Mouse (Mus musculus): ENCODE data around the gene Mas1. TPM values are rescaled to one million over a fixed set of nuclear protein-coding genes. Genes with fewer than 3 reads are reported as not detected.

Mas1 gene
- total RNA-seq, 1 experiment from 2014 or later: not detected

DNA sequence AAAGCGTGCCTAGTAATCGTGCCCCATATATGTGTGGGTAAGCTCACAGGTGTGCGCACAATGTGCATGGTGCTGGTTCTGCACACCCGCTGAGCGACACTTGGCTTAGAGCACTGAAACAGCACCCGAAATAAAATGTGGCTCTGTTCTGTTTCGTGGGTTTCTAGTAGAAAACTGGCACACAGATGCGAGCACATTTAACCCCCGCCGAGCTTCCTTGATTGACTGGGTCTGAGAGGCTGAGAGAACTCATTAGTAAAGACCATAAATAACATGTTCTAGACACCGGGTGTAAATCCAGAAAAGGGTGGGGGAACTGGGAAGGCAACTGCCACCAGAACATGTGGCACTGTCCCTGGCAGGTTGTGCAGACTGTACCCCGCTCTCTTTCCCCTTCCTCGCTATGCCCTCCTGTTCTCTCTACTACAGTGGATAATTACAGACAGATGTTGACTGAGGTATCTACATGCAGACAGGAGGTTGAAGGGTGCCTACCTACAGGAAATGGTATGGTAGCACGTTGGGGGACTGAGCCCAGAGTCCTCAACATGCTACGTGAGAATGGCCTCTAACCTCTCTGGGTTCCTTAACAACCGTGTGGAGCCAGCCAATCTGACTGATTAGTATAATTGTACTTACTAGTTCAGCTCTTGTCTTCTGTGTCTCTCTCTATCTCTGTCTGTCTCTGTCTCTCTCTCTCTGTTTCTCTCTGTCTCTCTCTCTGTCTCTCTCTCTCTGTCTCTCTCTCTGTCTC, 4.5 kb upstream of the Mas1 start:
- DNase-seq: no peak

DNA sequence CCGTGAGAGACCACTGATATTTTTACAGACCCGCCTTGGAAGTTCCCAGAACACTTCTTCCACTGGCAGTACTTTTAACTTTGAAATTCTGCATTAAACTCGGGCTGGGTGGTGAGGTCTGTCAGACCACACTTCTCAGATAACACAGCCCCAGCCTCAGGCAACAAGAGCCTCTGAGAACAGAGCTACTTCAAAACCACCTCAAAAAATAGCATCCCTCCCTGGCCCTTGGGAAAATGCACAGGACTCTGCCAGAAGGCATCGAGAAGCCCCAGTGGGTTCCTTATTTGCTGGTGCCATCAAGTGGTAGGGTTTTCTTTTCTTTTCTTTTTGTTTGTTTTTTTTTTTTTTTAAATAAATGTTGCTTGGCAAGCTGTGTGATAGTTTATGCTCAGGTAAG, 697 bp upstream of the Mas1 start:
- DNase-seq: no peak

DNA sequence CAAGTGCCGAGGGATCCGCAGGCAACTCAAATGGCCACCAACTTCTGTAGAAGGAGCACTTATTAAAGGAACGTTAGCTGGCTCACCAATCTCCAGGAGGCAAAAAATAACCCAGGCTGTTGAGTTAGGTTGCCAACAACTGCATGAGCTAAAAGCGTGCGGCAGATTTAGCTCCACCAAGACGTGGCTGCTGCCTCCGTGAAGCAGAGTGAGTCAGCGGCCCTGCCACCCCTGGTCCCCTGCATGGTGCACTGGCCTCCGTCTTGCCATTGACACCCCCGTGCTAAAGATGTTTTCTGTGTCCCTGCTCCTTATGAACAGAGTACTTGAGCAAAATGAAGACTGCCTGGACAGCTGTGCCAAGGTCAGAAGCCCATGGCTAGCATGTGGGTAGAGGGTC, 1.1 kb downstream of the Mas1 start:
- DNase-seq: no peak

DNA sequence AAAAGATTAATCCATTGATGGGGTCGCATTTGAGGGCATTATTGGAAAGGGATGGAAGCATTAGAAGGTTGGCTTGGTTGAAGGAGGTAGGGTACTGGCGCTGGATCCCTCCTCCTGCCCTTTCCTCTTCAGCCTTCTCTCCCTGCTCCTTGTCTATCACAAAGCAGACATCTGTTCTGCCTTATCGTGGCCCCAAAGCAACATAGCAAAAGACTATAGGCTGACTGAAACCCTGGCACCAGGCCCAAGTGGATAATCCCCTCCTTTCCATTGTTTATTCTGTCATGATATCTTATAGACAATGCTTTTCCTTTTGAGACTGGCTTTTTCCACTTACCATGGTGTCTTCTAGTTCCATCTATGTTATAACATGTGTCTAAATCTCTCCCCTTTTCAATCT, 2.5 kb downstream of the Mas1 start:
- DNase-seq: no peak

DNA sequence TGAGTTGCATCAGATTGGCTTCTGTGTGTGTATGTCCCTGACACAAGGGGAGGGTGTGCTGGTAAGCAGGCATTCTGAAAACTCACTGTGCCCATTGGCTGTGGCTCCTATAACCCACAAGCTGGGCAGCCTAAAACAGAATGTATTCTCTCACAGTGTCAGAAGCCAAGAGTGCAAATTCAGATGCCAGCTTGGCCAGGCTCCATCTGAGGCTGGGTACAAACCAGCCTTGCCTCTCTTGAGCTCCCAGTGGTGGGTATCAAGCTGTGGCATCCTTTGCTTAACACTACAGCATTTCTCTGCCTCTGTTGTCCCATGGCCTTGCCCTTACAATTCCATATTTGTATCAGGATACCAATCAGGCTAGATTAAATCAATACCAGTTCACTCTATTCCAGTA, 3.8 kb downstream of the Mas1 start:
- no peak for DNase-seq

DNA sequence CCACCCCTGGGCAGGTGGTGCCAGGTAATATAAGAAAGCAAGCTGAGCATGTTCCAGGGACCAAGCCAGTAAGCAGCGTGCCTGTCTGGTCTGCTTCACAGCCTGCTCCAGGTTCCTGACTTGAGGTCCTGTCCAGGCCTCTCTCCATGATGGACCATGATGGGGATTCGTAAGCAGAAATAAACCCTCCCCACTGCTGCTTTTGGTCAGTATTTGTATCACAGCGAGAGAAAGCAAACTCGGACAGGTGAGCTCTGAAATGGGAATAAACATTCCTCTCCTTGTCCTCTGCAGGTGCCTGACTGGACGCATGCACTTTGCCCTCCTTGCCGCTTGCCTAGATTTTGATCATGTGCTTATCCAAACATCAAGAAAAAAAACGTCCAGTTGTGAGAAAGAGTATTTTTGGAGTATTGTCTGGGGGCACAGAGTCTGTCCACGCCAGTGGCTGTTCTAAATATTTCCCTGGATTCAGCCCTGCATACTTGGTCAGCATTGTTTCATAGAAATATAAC, 8.9 kb downstream of the Mas1 start:
- no peak for DNase-seq

DNA sequence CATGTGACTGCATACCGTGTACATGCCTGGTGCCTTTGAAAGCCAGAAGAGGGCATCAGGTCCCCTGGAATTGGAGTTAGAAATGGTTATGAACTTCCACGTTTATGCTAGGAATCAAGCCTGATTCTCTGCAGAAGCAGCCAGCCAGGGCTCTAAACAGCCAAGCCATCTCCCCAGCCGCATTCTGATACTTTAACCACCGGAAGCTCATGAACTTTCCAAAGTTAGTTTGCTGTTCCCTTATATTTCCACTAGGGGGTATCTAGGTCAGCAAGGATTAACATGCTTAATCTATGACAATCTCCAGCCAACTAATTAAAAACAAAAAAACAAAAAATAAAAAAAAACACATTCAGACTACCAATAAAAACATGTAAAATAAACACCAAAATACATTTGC, 9.9 kb downstream of the Mas1 start:
- no peak for DNase-seq

DNA sequence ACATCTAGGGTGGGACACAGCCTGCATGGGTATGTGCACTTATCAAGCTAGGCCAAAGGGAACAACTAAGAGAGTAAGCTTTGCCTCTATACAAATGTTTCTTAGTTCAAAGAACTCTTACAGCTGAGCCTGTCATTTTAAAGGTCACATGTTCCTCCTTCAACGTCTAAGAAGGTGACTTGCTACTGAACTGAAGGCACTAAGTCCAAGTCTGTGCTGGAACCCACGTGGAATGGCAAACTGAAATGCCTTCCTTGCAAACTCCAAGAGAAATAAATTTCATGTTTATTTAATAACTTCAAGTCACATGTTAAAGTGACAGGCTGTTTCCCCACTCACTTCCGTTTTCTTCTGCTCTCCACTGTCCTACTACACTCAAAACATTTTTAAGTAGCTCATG, 10.5 kb downstream of the Mas1 start:
- DNase-seq: no peak

DNA sequence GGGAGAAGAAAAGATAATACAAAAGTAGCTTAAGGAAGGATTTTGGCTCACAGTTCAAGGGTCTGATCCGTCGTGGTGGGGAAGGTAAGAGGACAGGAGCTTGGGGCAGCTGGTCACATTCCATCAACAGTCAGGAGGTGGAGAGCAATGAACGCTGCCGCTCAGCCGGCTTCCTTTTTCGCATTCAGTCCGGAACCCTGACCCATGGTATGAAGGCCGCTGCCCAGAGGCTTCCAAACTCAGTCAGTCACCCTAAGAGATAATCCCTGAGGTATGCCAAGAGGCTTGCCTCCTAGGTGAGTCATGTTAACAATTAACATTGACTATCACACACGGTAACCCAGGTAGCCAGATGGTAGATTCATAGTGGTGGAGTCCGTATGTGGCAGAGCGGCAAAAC, 13.6 kb downstream of the Mas1 start:
- no peak for DNase-seq

DNA sequence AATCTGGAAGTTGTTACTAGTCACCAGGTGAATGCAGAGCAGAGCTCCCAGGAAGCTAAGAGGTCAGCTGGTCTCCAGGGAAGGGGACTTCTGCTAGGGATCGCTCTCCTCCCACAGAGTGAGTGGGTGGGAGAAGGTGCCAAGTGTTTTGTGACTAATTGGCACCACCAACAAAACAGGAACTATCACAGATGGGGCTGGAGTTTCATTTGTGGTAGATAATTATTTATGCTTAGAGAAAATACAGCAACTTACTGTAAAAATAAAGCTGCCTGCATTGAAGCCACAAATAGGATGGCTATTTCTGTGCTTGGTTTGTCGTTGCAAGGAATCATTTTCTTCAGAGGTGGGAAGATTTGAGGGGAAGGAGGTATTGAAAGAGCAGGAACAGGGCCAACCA, 14.1 kb downstream of the Mas1 start:
- no peak for DNase-seq

DNA sequence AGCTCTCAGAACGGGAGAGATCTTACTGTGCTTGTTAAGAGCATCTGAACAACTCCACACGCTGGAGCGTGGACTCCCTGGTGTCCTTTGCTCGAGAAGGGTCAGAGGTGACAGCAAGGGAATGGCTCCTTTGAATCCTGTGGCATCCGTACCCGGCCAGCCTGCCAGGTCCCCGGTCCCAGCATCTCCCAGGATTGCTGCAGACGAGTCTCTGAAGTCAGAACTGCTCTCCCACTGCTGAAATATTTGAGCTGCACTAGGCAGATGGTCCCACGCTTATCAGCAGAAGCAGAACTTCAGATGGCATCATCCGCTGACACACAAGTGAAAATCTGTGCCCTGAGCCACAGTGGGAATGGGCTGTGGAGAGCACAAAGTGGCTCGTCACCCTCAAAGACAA, 16.3 kb downstream of the Mas1 start:
- no peak for DNase-seq

DNA sequence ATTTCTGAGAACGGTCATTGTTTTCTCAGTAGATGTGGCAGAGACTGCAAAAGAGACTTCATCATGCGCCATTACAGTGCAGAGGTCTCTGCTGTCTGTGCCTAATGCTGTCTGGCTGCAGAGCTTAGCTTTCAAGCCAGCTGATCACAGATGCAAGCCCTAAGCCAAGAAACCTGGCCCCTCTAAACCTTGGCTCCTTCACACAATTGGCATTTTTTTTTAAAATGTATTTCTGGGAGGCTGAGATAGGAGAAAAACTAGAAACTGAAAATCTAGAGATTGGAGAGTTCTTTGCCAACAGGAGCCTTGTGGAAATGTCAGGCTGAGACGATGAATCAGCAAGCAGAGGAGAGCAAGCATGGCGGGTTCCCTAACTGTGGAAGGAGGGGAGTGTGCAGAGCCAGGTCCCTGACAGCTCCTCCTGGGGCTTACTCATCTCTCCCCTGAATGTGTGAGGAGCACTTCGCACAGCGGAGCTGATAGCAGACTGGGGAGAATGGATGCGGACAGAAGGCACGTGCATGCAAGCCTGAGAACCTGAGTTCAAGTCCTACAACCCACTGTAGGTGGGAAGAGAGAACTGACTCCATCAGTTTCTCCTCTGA, 18.1 kb downstream of the Mas1 start:
- DNase-seq: no peak

DNA sequence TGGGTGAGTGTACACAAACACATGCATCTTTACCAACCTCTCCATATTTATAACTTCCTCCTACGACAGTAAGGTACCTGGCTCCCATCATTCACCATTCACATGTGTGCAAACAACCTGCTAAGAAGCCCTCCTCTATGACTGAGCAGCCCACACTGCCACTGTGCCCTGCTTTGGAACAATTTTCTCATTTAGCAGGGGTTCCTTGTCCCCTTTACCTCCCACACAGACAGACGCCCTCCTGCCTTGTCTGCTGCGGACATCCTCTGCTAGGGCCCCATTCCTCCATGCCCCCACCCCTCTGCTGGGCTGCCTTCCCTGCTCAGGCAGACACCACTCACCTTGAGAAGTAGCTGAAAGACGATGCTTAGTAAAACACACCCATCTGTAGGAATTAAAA, 20.2 kb downstream of the Mas1 start:
- no peak for DNase-seq

DNA sequence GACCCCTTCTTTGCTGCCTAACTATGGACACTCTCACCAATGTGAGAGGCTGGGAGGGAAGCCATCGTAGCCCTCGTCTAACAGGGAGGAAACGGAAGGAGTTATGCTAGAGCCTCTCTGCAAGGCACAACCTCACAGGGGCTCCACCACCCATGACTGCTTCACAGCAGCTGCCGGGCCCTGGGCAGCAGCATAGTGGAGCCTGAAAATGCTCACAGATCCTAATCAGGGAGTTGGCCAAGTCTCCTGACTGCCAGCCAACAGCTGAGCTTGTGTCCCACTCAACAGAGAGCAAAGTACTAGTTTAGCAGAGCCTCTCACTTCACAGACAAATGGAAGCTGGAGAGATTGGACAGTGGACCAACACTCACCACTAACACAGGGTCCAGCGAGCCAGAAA, 21.5 kb downstream of the Mas1 start:
- DNase-seq: no peak

DNA sequence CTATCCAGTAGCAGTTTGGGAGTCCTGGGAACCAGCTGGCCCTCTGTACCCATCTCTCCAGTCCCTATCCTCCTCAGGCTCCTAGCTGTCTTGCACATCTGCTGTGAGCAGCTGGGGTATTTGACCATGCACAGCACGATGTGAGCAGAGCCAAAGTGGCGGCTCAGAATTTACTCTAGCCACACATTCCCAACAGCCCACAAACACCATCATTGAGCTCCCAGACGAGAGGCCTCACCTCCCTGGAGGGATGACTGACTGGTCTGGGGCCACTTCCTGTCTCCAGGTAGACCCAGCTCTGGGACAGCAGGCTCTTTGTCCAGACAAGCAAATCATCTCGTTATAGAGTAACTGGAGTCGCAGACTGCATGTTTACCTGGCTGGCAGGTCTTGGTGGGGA, 22.1 kb downstream of the Mas1 start:
- DNase-seq: no peak

DNA sequence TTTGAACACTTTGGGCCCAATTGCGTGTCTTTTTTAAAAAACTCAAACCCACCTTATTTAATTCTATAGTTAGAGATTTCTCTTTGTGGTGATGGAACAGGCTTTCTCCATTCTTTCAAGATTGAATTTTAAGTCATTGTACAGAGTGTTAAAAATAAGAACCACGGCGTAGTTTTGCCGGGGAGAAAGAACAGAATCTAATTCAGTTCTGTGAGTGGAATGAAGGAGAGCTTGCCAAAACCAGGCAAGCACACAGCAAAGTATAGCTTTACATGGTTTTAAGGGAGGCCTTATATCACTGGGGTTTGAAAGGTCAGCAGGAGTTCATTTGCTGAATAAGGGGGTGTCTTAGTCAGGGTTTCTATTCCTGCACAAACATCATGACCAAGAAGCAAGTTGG, 23.4 kb downstream of the Mas1 start:
- DNase-seq: no peak

DNA sequence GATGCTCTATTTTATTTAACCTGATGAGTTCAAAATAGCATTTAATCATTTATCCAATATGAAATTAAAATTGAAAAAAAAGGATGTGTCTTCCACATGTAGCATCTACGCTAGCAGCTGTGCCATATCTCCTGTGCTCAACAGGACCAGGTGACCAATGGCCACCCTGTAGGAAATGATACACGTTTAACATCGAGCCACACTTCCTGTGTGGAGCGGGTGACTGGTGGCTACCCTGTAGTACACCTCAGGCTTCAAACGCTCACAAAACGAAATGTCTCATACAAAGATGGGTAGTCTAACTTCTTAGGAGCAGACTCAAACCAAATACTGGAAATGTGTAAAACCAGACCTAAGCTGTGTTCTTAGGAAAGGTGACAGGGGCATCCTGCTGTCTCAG, 24.1 kb downstream of the Mas1 start:
- no peak for DNase-seq

DNA sequence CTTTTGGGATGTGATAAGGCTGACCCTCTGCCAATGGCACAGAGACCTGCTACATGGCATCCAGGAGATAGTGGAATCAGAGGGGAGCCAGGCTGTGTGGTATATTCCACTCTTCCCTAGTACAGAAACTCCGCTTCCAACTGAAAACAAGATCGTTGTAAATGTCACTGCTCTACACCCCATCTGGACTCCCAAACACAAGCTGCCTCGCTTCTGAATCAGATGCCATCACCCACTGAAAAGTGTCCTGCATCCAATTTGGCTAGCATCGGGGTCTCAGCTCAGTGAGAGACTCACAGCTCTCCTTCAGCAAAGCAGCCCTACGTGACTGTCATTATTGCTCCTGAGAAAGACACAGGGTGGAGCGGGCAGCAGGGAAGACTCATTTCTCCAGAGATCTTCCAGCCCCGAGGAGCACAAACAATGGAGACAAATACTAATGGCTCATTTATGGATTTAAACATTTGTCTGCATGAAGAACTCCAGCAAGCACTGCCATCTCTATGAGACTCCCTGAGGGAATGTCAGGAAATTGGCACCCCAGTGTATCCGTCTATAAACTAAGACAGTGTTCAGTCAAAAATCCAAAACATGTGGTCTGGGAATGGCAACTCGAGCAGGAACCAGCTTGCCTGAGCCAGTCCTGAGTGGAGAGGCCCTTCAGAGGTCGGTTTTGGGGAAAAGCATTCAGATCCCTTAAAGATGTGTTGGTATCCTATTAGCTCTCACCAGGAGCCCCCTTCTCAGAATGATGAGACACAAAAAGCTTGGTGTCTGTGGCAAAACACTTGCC, 28.3 kb downstream of the Mas1 start:
- no peak for DNase-seq

DNA sequence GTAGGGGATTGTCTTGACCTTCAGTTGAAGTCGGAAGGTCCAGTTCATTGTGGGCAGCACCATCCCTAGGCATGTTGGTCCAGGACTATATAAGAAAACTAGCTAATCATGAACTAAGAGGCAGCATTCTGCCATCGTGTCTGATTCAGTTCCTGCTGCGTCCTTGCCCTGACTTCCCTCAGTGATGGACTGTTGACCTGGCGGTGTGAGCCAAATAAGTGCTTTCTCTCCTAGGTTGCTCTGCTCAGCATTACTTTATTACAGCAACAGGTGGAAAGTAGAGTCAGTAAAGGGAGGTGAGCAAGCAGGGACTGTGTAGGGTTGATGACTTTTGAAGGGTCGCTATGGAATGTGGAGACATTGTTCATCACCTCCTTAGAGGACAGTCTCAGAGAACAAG, 32.2 kb downstream of the Mas1 start:
- no peak for DNase-seq

DNA sequence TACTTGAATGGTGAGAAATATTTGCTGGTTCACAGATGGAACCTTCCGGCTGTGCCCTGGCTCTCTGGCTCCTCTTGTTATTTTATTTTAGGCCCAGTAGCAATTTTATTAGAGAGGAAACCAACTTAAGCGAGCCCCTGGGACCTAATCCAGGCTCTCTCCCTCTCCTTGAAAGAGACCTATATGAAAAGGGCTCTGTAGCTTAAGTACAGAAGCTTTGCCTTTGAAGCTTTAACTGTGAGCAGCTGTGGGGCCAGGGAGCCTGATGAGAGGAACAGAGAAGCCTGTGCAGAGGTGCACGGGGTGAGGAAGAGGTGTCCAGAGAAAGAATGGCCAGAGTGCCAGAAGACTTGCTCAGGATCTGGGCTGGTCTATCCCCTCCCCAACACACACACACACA, 33.1 kb downstream of the Mas1 start:
- no peak for DNase-seq

DNA sequence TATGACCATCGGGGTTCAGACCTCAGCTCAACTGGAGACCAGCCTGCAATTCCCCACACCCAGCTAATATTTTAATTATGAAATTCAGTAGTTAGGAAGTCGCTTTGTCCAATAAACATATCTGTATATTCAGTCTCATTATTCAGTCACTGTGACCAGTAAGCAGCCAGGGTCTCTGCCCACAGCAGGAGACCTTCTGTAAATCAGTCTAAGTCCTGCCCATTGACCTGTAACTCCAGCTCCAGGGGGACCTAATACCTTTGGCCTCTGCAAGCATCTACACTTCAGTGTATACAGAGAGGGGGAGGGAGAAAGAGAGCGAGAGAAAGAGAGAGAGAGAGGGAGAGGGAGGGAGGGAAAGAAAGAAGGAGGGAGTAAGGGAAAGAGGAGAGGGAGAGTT, 33.6 kb downstream of the Mas1 start:
- DNase-seq: no peak

DNA sequence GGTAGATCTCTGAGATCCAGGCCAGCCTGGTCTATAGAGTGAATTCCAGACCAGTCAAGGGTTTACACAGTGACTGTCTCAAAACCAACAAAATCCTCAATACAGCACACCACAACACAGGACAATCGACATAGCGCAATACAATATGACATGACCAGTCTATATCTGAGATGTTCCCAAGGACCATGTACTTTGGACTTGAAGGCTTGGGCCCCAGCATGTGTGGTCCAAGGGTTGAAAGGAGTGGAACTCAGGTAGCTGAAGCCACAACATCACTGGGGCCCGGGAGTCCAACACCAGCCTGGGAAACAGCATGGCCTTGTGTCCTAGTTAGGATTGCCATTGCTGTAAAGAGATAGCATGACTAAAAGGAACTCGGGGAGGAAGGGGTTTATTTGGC, 35.3 kb downstream of the Mas1 start:
- DNase-seq: no peak

DNA sequence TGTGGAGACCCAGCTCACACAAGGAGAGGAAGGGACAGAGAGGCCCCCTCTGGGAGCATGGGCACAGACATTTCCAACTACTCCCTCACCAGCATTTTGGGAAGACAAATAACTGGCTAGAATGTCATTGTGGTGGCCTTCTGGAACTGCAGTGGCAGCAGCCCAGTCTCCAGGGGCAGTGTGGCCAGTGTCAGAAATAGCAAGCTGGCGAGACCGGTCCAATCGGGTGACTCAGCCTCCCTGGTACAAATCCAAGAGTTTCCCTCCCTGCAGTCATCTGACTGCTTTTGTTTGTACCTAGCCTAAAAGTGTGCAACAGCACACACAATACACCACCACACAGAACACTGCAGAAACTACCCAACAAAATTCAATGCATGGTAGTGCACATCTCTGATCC, 35.7 kb downstream of the Mas1 start:
- peak; percentile 83 for DNase-seq

DNA sequence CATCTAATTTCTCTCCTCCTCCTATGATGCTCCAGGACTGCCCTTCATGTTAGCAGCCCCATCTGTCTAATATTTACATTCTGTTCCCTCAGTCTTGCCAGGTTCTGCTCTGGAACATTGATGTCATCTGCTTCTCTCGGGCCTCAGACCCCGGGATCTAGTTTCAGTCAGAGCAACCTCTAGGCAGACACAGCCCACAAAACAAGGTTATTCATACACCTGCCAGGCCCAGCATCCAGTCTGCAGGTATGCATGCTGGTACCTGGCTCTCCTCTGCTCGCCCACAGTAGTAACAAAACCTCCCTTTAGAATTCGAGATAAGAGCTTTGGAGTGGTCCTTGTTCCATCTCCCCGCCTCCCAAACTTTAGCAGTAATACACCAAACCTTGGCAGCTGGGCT, 37.6 kb downstream of the Mas1 start:
- DNase-seq: no peak

Data from adrenal gland, postnatal 25 days (tissue).